Mouse (Mus musculus): ENCODE results near the gene Sncg. TPM values are rescaled to one million over a fixed set of nuclear protein-coding genes. Genes with fewer than 3 reads are reported as not detected.

The Sncg gene
- total RNA-seq, 2 experiments from 2014 or later = 3.3 to 34.6 TPM

DNA sequence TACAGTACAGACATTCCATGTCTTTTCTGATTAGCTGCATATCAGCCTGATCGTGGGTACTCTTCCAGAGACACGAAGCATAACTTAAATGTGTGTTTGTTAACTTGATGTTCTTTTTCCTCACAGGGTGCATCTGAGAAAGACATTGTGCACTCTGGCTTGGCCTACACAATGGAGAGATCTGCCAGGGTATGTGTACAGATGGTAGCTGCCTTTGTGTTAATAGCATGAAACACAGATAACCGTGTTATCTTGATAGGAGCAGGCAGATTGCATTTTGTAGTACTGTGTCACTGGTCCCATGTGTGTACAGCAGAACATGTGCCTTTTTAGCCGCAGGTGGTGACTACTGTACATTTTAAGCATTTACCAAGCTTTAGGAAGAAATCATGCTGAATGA, 32.6 kb downstream of the Sncg start:
- no peak for DNase-seq

- DNase-seq = no peak
Observed at GRCm38 (mm10) chr14:34339446-34339845, 35.1 kb downstream of the Sncg start.

DNA sequence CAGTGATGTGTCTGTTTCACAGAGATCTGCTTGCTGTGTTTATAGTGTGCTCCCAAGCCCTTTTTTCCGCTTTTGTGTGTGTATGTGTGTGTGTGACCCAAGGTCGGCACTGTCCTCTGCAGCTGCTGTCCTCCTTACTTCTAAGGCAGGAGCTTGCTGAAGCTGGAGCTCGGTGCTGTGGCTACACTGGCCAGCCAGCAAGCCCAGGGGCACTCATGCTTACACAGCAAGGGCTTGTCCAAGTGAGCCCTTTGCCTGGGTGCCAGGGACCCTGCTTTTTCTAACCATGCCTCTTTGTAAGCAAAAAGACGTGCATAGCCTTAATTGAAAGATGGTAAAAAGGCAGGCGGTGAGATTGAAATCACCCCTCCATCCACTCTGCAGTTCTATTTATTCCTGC, 42.1 kb downstream of the Sncg start:
- DNase-seq = no peak

- DNase-seq = no peak
Observed at GRCm38 (mm10) chr14:34331886-34332285, 42.7 kb downstream of the Sncg start.

- no peak for DNase-seq
Observed at GRCm38 (mm10) chr14:34330657-34331158, 43.9 kb downstream of the Sncg start.

DNA sequence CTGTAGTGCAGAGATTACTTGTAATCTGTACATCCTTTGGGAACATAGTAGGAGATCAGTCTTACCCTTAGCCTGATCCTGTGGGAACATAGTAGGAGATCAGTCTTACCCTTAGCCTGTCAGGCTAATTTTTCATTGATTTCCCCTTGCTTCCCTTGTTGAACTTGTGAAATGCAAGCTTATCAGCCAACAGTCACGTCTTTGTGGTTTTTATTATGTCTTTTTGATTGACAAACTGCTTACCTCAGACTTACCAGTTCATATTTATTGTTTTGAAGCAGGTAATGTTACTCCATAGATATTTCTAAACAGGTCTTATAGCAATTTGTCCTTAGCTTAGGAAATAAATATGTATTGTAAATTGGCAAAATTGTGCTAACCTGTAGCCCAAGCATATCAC, 47.0 kb downstream of the Sncg start:
- DNase-seq = no peak

- no peak for DNase-seq
Observed at GRCm38 (mm10) chr14:34326606-34327005, 48.0 kb downstream of the Sncg start.

DNA sequence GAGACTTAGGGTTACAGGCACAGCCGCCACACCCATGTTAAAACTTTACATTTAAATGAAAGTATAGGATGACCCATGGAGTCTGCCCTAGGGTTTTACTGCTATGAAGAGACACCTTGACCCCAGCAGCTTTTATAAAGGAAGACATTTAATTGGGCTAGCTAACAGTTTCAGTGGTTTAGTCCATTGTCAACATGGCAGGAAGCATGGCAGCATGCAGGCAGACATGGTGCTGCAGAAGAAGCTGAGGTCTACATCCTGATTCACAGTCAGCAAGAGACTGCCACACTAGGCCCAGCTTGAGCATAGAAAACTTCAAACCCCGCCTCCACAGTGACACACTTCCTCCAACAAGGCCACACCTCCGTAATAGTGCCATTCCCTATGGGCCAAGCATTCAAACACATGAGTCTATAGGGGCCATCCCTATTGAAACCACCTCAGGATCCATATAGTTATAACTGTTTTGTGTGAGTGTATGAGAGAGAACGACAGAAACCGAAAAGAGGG, 51.0 kb downstream of the Sncg start:
- no peak for DNase-seq

Other genes with a start within 250 kb of the Sncg start
- under 1 TPM; 0.13 to 0.27 TPM for gene Npy4r, start 222.3 kb downstream of the Sncg start, total RNA-seq (2021)
- under 1 TPM; 0.08 to 0.29 TPM for gene Gprin2, start 173.1 kb downstream of the Sncg start, total RNA-seq (2021)
- gene Syt15, start 155.2 kb downstream of the Sncg start, total RNA-seq (2021) = under 1 TPM; 0.51 to 0.67 TPM
- gene Shld2, start 64.3 kb downstream of the Sncg start, total RNA-seq (2021) = 1 to 10 TPM; 8.6 to 9.0 TPM
- 100 to 1,000 TPM; 124 to 137 TPM for gene Glud1, start 64.1 kb downstream of the Sncg start, total RNA-seq (2021)
- gene Fam25c, start 19.4 kb downstream of the Sncg start, total RNA-seq (2021) = 1 to 10 TPM in 1 of 2 experiments, under 1 TPM in 1; 0.82 to 1.3 TPM
- 10 to 100 TPM in 1 of 2 experiments, 1 to 10 TPM in 1; 7.4 to 12.7 TPM for gene Mmrn2, start 676 bp upstream of the Sncg start, total RNA-seq (2021)
- gene Bmpr1a, start 128.6 kb upstream of the Sncg start, total RNA-seq (2021) = 10 to 100 TPM; 54.4 to 56.6 TPM
- not detected for gene 9230112D13Rik, start 148.0 kb upstream of the Sncg start, total RNA-seq (2021)
- gene Ldb3, start 213.9 kb upstream of the Sncg start, total RNA-seq (2021) = 1,000 to 10,000 TPM; 2,264 to 2,912 TPM
- gene Opn4, start 225.4 kb upstream of the Sncg start, total RNA-seq (2021) = not detected